Mouse (Mus musculus) small intestine, adult 2 months (tissue): ENCODE data around the gene Map4k5.

Experiments
- CTCF ChIP-seq: fragments of 200-500 bp; IDR thresholded peaks from 2 replicates; pipeline ENCODE4 v1.5.1; 2012; ENCODE audit warnings: low read depth, mild to moderate bottlenecking, control low read depth, inconsistent platforms, low read length, moderate library complexity, mixed read lengths; ENCODE audit not compliant: insufficient replicate concordance, insufficient read length; ENCODE audit errors: extremely low read depth
- POLR2A ChIP-seq: fragments of 200-500 bp; IDR thresholded peaks from 2 replicates; pipeline ENCODE4 v1.6.1; 2012; ENCODE audit warnings: low read depth, mild to moderate bottlenecking, control low read depth, inconsistent platforms, low read length, moderate library complexity

DNA sequence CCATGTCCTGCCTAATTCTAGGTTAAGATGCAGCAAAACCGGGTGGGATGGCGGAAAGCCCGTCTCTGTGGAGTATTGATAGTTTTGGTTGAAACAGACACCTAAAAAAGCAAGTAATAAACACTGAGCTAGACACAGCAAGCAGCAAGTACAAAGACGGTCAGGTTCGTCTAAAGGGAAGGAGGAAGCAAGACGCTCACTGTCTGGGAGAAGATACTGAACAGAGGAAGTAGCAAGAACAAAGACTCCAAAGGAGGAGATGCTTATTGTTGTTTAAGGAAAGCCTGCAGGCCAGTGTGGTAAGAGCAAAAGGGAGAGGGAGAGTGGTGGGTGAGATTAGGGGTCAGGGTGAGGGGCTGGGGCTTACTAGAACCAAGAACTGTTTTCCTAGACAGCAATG lies 2.9 kb downstream of the Map4k5 start:
- TF ChIP-seq CTCF = no peak
- TF ChIP-seq POLR2A = no peak
